Comparison of ENCODE assay signal across 12 mouse cellular contexts in genomic region chr3:22047203-22047602, GRCm38 (mm10). TPM values are rescaled to one million over a fixed set of nuclear protein-coding genes. Genes with fewer than 3 reads are reported as not detected.
DNase-seq lines count a peak whose midpoint lies in the region; TF ChIP-seq lines count a peak whose summit lies in the region.
"Had no signal": no experiment of that assay in that cellular context is flagged by ENCODE, and none has a peak within 500 bp of the region (broad histone marks: within the 10 kb centered on the region; RNA-seq: fewer than 3 reads in every experiment).

No protein-coding gene starts in this region.

- no peaks in the 10 kb centered on the region for H3K27me3 ChIP-seq in kidney, adult 2 months (replicated peaks; ENCODE audit: control insufficient read depth, insufficient read depth, low read length)
- H3K27me3 ChIP-seq: hindbrain, embryonic 12.5 days; liver, embryonic 13.5 days had no signal

- no peak for TF ChIP-seq CTCF in kidney, adult 2 months (conservative IDR thresholded peaks at IDR 0.05; ENCODE audit: insufficient read depth, insufficient read length, low read depth, low read length)

- WGBS in kidney, adult 2 months, result 68% methylated on average over 14 of the region's 14 CpGs

- TF ChIP-seq POLR2A in kidney, adult 2 months (IDR thresholded peaks at IDR 0.05; ENCODE audit: low read depth, low read length), result no peak

- intact Hi-C loops in heart, postnatal 14 days (cut with DNase I), result no loop called here

- H3K4me1 ChIP-seq in kidney, adult 2 months (ENCODE audit: control insufficient read depth, insufficient read depth, low read length), result no peaks in the 10 kb centered on the region
- H3K4me1 ChIP-seq: hindbrain, embryonic 12.5 days; liver, embryonic 13.5 days had no signal

- H3K4me3 ChIP-seq in kidney, adult 2 months (ENCODE audit: insufficient read depth, low read depth, low read length), result no peak overlapping the region
- H3K4me3 ChIP-seq: hindbrain, embryonic 12.5 days; liver, embryonic 13.5 days had no signal

- no peaks in the 10 kb centered on the region for H3K36me3 ChIP-seq in kidney, adult 2 months (ENCODE audit: control insufficient read depth, insufficient read depth, low read length)
- H3K36me3 ChIP-seq: hindbrain, embryonic 12.5 days; liver, embryonic 13.5 days had no signal

- no peak overlapping the region for H3K27ac ChIP-seq in kidney, adult 2 months (ENCODE audit: insufficient read depth, low read depth, low read length)
- H3K27ac ChIP-seq: hindbrain, embryonic 12.5 days; liver, embryonic 13.5 days had no signal

- DNase-seq in cerebellum, postnatal 36 days, result peak; percentile 5 to 8
- no peak for DNase-seq in cerebellum, postnatal 4 days (ENCODE audit: low spot score in 2 of 2)
- DNase-seq in kidney, adult 2 months, result peak; percentile 82
- no peak for DNase-seq in kidney, postnatal 14 days
- DNase-seq in heart, postnatal 14 days, result peak; percentile 45 to 58
- DNase-seq in right cerebral cortex, postnatal 25 days, result no peak
- DNase-seq in ovary, adult 18-20 months (ENCODE audit: low spot score), result no peak
- DNase-seq in adrenal gland, adult 8-10 months, result no peak
- DNase-seq: adrenal gland, postnatal 10 days; liver, embryonic 13.5 days; thymus, adult 18-20 months had no signal

RNA-seq across cellular contexts. Expression of gene Tbl1xr1, which starts 29.2 kb away (rescaled TPM):
- 22.3 and 26.7 TPM in 2 replicates for polyA plus RNA-seq in kidney, adult 2 months (2012; rRNA removed)
- total RNA-seq in heart, postnatal 14 days (2021), result 10 to 100 TPM; 66.3 to 70.0 TPM
- total RNA-seq in adrenal gland, adult 8-10 months (2022), result 10 to 100 TPM; 75.9 to 90.5 (median 82.2) TPM

Comparison
In these comparisons a context has a peak if more than half of its experiments do, and no peak if none do; other contexts are left out.
1. DNase-seq: peak in cerebellum, postnatal 36 days (2 of 2), kidney, adult 2 months (single experiment) and heart, postnatal 14 days (2 of 2); none in cerebellum, postnatal 4 days (0 of 2), kidney, postnatal 14 days (single experiment), right cerebral cortex, postnatal 25 days (single experiment), ovary, adult 18-20 months (single experiment) and adrenal gland, adult 8-10 months (single experiment).